Mouse (Mus musculus) megakaryocyte, embryonic 14.5 days (primary cell): ENCODE data around the gene Tpk1. TPM values are rescaled to one million over a fixed set of nuclear protein-coding genes. Genes with fewer than 3 reads are reported as not detected.

Source experiments
- H3K27me3 ChIP-seq: replicated peaks from 2 replicates; pipeline ENCODE3; 2012; ENCODE audit warnings: inconsistent platforms
- H3K36me3 ChIP-seq: replicated peaks from 2 replicates; pipeline ENCODE3; 2012; ENCODE audit warnings: low read length, inconsistent platforms, mixed read lengths
- H3K4me1 ChIP-seq: 2 replicates; pipeline ENCODE4 v1.6.1; 2012; ENCODE audit warnings: inconsistent platforms
- H3K4me3 ChIP-seq: replicated peaks from 2 replicates; pipeline ENCODE3; 2012; ENCODE audit warnings: moderate library complexity, mild to moderate bottlenecking, inconsistent platforms
- H3K9me3 ChIP-seq: 2 replicates; pipeline ENCODE4 v1.6.1; 2012; ENCODE audit warnings: inconsistent platforms
- FLI1 ChIP-seq: IDR thresholded peaks from 2 replicates; pipeline ENCODE4 v1.6.1; 2012; ENCODE audit warnings: low read length, inconsistent platforms, mixed read lengths
- GATA1 ChIP-seq: IDR thresholded peaks from 3 replicates; pipeline ENCODE4 v1.6.1; 2012; ENCODE audit warnings: mixed read lengths, low read length, inconsistent platforms, borderline replicate concordance
- polyA plus RNA-seq: library from polyadenylated mRNA; stranded (reverse); fragments of >175 nt; gene quantifications from 2 replicates; pipeline ENCODE4 v1.2.3, GENCODE M21; 2012; ENCODE audit warnings: low replicate concordance; ENCODE audit not compliant: insufficient read depth

Gene Tpk1
- polyA plus RNA-seq: not detected in 2 replicates

GRCm38 (mm10) chr6:43665677-43666546 is at the start of gene Tpk1:
Tpk1 (minus strand) TSS chr6:43666278.
- Histone ChIP-seq H3K9me3 (peaks cover 3% of the 10 kb centered on the region; the same call in 1 of the 2 replicates), H3K27me3 (no peaks in the 10 kb centered on the region), H3K4me3 (peak within 1 kb of the TSS; percentile 96), H3K4me1 (peaks cover 29% of the 10 kb centered on the region; the same call in 1 of the 2 replicates), H3K36me3 (peaks cover 16% of the 10 kb centered on the region)
- no peak for TF ChIP-seq FLI1

- H3K4me3 ChIP-seq: no peak overlapping the region
- H3K4me1 ChIP-seq: no peaks in the 10 kb centered on the region
- no peaks in the 10 kb centered on the region for H3K36me3 ChIP-seq
- H3K27me3 ChIP-seq: no peaks in the 10 kb centered on the region
- H3K9me3 ChIP-seq: no peaks in the 10 kb centered on the region
- TF ChIP-seq FLI1 (no peak), GATA1 (no peak)
Observed at GRCm38 (mm10) chr6:43702810-43703614, 36.9 kb upstream of the Tpk1 start.

- H3K9me3 ChIP-seq: no peaks in the 10 kb centered on the region
- TF ChIP-seq GATA1 (no peak), FLI1 (no peak)
- H3K4me1 ChIP-seq: no peaks in the 10 kb centered on the region
- H3K36me3 ChIP-seq: no peaks in the 10 kb centered on the region
- no peaks in the 10 kb centered on the region for H3K27me3 ChIP-seq
- H3K4me3 ChIP-seq: no peak overlapping the region
Observed at GRCm38 (mm10) chr6:43691863-43692262, 25.8 kb upstream of the Tpk1 start.

- Histone ChIP-seq H3K27me3 (no peaks in the 10 kb centered on the region), H3K36me3 (no peaks in the 10 kb centered on the region), H3K4me3 (no peak overlapping the region), H3K4me1 (no peaks in the 10 kb centered on the region), H3K9me3 (no peaks in the 10 kb centered on the region)
- TF ChIP-seq FLI1 (no peak), GATA1 (no peak)
Observed at GRCm38 (mm10) chr6:43685985-43686384, 19.9 kb upstream of the Tpk1 start.

- no peak overlapping the region for H3K4me3 ChIP-seq
- no peaks in the 10 kb centered on the region for H3K4me1 ChIP-seq
- H3K36me3 ChIP-seq: no peaks in the 10 kb centered on the region
- no peak for TF ChIP-seq FLI1
- TF ChIP-seq GATA1: no peak
- no peaks in the 10 kb centered on the region for H3K27me3 ChIP-seq
- H3K9me3 ChIP-seq: no peaks in the 10 kb centered on the region
Observed at GRCm38 (mm10) chr6:43682535-43682934, 16.5 kb upstream of the Tpk1 start.

GRCm38 (mm10) chr6:43678689-43679212 is 12.7 kb upstream of the Tpk1 start:
- Histone ChIP-seq H3K4me1 (peaks cover 8% of the 10 kb centered on the region), H3K4me3 (no peak overlapping the region), H3K27me3 (no peaks in the 10 kb centered on the region), H3K9me3 (no peaks in the 10 kb centered on the region), H3K36me3 (no peaks in the 10 kb centered on the region)
- TF ChIP-seq GATA1 (no peak), FLI1 (no peak)

- peaks cover 8% of the 10 kb centered on the region for H3K4me1 ChIP-seq
- H3K27me3 ChIP-seq: no peaks in the 10 kb centered on the region
- no peaks in the 10 kb centered on the region for H3K36me3 ChIP-seq
- H3K9me3 ChIP-seq: no peaks in the 10 kb centered on the region
- TF ChIP-seq FLI1 (no peak), GATA1 (no peak)
- H3K4me3 ChIP-seq: no peak overlapping the region
Observed at GRCm38 (mm10) chr6:43677566-43677965, 11.5 kb upstream of the Tpk1 start.

GRCm38 (mm10) chr6:43676139-43676538 is 10.1 kb upstream of the Tpk1 start:
- peaks cover 8% of the 10 kb centered on the region for H3K4me1 ChIP-seq
- no peaks in the 10 kb centered on the region for H3K36me3 ChIP-seq
- H3K4me3 ChIP-seq: no peak overlapping the region
- H3K9me3 ChIP-seq: no peaks in the 10 kb centered on the region
- TF ChIP-seq GATA1: no peak
- no peak for TF ChIP-seq FLI1
- no peaks in the 10 kb centered on the region for H3K27me3 ChIP-seq

GRCm38 (mm10) chr6:43674986-43675760 is 9.1 kb upstream of the Tpk1 start:
- TF ChIP-seq GATA1: no peak
- no peak for TF ChIP-seq FLI1

More at GRCm38 (mm10) chr6:43674986-43675760, 9.1 kb upstream of the Tpk1 start:
- Histone ChIP-seq H3K4me1 (peaks cover 8% of the 10 kb centered on the region), H3K9me3 (no peaks in the 10 kb centered on the region), H3K4me3 (no peak overlapping the region), H3K27me3 (no peaks in the 10 kb centered on the region), H3K36me3 (no peaks in the 10 kb centered on the region)
